In genomic region chr13:110346707-110347106, GRCm38 (mm10) we compare ENCODE assay signal across 11 mouse cellular contexts. TPM values are rescaled to one million over a fixed set of nuclear protein-coding genes. Genes with fewer than 3 reads are reported as not detected.
DNase-seq lines count a peak whose midpoint lies in the region; ATAC-seq lines count a peak whose summit lies in the region.
"Had no signal": no experiment of that assay in that cellular context is flagged by ENCODE, and none has a peak within 500 bp of the region (broad histone marks: within the 10 kb centered on the region; RNA-seq: fewer than 3 reads in every experiment).

No protein-coding gene starts in this region.

- H3K4me2 ChIP-seq in forebrain, embryonic 15.5 days (replicated peaks) = no peak overlapping the region
- no peak overlapping the region for H3K4me2 ChIP-seq in midbrain, embryonic 11.5 days
- H3K4me2 ChIP-seq in intestine, embryonic 16.5 days (ENCODE audit: low read depth, low read length) = no peak overlapping the region

- no peak overlapping the region for H3K9ac ChIP-seq in forebrain, embryonic 15.5 days (replicated peaks)
- no peak overlapping the region for H3K9ac ChIP-seq in midbrain, embryonic 11.5 days (ENCODE audit: low read length)
- H3K9ac ChIP-seq in intestine, embryonic 16.5 days (ENCODE audit: low read depth, low read length) = no peak overlapping the region

- WGBS in forebrain, embryonic 10.5 days = 50% methylated on average over 7 of the region's 7 CpGs
- WGBS in forebrain, embryonic 15.5 days = 25% methylated on average over 7 of the region's 7 CpGs
- 43% methylated on average over 7 of the region's 7 CpGs for WGBS in hindbrain, embryonic 10.5 days
- WGBS in midbrain, embryonic 11.5 days = 20% methylated on average over 7 of the region's 7 CpGs
- 43% methylated on average over 7 of the region's 7 CpGs for WGBS in intestine, embryonic 16.5 days

- no peaks in the 10 kb centered on the region for H3K27me3 ChIP-seq in forebrain, embryonic 10.5 days (ENCODE audit: poor library complexity, severe bottlenecking)
- H3K27me3 ChIP-seq in forebrain, embryonic 15.5 days = no peaks in the 10 kb centered on the region
- no peaks in the 10 kb centered on the region for H3K27me3 ChIP-seq in hindbrain, embryonic 10.5 days (ENCODE audit: insufficient read depth, poor library complexity, severe bottlenecking)
- no peaks in the 10 kb centered on the region for H3K27me3 ChIP-seq in midbrain, embryonic 11.5 days (ENCODE audit: control insufficient read depth, insufficient read depth, low read length)
- H3K27me3 ChIP-seq in intestine, embryonic 16.5 days (replicated peaks; ENCODE audit: control insufficient read depth, insufficient read depth, low read length) = no peaks in the 10 kb centered on the region

- ATAC-seq in forebrain, embryonic 15.5 days (replicated peaks) = no peak; the same call in 1 of the 2 replicates
- peak; percentile 65; the same call in 1 of the 2 replicates for ATAC-seq in midbrain, embryonic 11.5 days (ENCODE audit: low FRiP score)
- no peak for ATAC-seq in intestine, embryonic 16.5 days

- no peaks in the 10 kb centered on the region for H3K36me3 ChIP-seq in forebrain, embryonic 10.5 days (replicated peaks)
- no peaks in the 10 kb centered on the region for H3K36me3 ChIP-seq in forebrain, embryonic 15.5 days
- no peaks in the 10 kb centered on the region for H3K36me3 ChIP-seq in hindbrain, embryonic 10.5 days
- no peaks in the 10 kb centered on the region for H3K36me3 ChIP-seq in midbrain, embryonic 11.5 days (ENCODE audit: control insufficient read depth, insufficient read depth, low read length)
- H3K36me3 ChIP-seq in intestine, embryonic 16.5 days (ENCODE audit: control insufficient read depth, insufficient read depth, low read length) = no peaks in the 10 kb centered on the region

- H3K4me3 ChIP-seq in forebrain, embryonic 10.5 days = no peak overlapping the region
- H3K4me3 ChIP-seq in forebrain, embryonic 15.5 days = no peak overlapping the region
- H3K4me3 ChIP-seq in hindbrain, embryonic 10.5 days = no peak overlapping the region
- H3K4me3 ChIP-seq in midbrain, embryonic 11.5 days (ENCODE audit: low read depth, low read length) = no peak overlapping the region
- no peak overlapping the region for H3K4me3 ChIP-seq in intestine, embryonic 16.5 days (ENCODE audit: low read length)

- H3K4me1 ChIP-seq in forebrain, embryonic 10.5 days = peaks cover 11% of the 10 kb centered on the region
- peaks cover 4% of the 10 kb centered on the region; the same call in 1 of the 2 replicates for H3K4me1 ChIP-seq in forebrain, embryonic 15.5 days
- H3K4me1 ChIP-seq in hindbrain, embryonic 10.5 days (replicated peaks) = peaks cover 6% of the 10 kb centered on the region
- peaks cover 2% of the 10 kb centered on the region; the same call in 1 of the 2 replicates for H3K4me1 ChIP-seq in midbrain, embryonic 11.5 days (ENCODE audit: control insufficient read depth, insufficient read depth, low read length)
- no peaks in the 10 kb centered on the region for H3K4me1 ChIP-seq in intestine, embryonic 16.5 days (ENCODE audit: control insufficient read depth, insufficient read depth, low read length)

- H3K27ac ChIP-seq in forebrain, embryonic 10.5 days = no peak overlapping the region
- no peak overlapping the region for H3K27ac ChIP-seq in forebrain, embryonic 15.5 days (replicated peaks)
- H3K27ac ChIP-seq in hindbrain, embryonic 10.5 days = no peak overlapping the region
- H3K27ac ChIP-seq in midbrain, embryonic 11.5 days (ENCODE audit: low read depth, low read length) = no peak overlapping the region
- H3K27ac ChIP-seq in intestine, embryonic 16.5 days (ENCODE audit: low read length) = no peak overlapping the region

- peak; percentile 25 for DNase-seq in forebrain, embryonic 10.5 days (ENCODE audit: extremely low spot score, low spot score)
- DNase-seq in hindbrain, embryonic 10.5 days (ENCODE audit: low spot score) = peak; percentile 18
- no peak for DNase-seq in midbrain, embryonic 11.5 days (ENCODE audit: low spot score, missing footprints)
- peak; percentile 11 for DNase-seq in telencephalon, adult 2 months (ENCODE audit: low read depth, low spot score)
- DNase-seq in kidney, postnatal 10 days = no peak
- no peak for DNase-seq in cerebellum, adult 9-10 months
- DNase-seq: layer of hippocampus, postnatal 36 days; lung, adult 18-20 months had no signal

- H3K9me3 ChIP-seq in forebrain, embryonic 10.5 days = no peaks in the 10 kb centered on the region
- no peaks in the 10 kb centered on the region for H3K9me3 ChIP-seq in forebrain, embryonic 15.5 days
- no peaks in the 10 kb centered on the region for H3K9me3 ChIP-seq in hindbrain, embryonic 10.5 days
- no peaks in the 10 kb centered on the region for H3K9me3 ChIP-seq in midbrain, embryonic 11.5 days (ENCODE audit: control insufficient read depth, low read length)
- H3K9me3 ChIP-seq in intestine, embryonic 16.5 days (ENCODE audit: control insufficient read depth, low read length) = no peaks in the 10 kb centered on the region

RNA-seq across cellular contexts. Expression of gene Gapt, which starts 10.3 kb away (rescaled TPM):
- polyA plus RNA-seq in forebrain, embryonic 10.5 days (2016; fragmentation: Nextera tagmentation; extraction: Ambion mirVana) = 0.14 and 0.17 TPM in 2 replicates
- polyA plus RNA-seq in forebrain, embryonic 15.5 days (2015; fragmentation: Nextera tagmentation; extraction: Ambion mirVana) = not detected in 2 replicates
- 0.09 and 0.10 TPM in 2 replicates for polyA plus RNA-seq in hindbrain, embryonic 10.5 days (2016; fragmentation: Nextera tagmentation; extraction: Ambion mirVana)
- polyA plus RNA-seq in midbrain, embryonic 11.5 days (2014; fragmentation: Nextera tagmentation; extraction: Ambion mirVana) = 0.26 TPM in 1 of 2 replicates, not detected in the other
- polyA plus RNA-seq in intestine, embryonic 16.5 days (2015; fragmentation: Nextera tagmentation; extraction: Ambion mirVana) = 0.39 and 0.40 TPM in 2 replicates
- polyA plus RNA-seq: cortical plate, adult 2 months had no signal

RNA-seq across cellular contexts. Expression of gene Plk2, which starts 48.1 kb away (rescaled TPM):
- polyA plus RNA-seq in forebrain, embryonic 10.5 days (2016; fragmentation: Nextera tagmentation; extraction: Ambion mirVana) = 44.6 and 45.7 TPM in 2 replicates
- 177 and 183 TPM in 2 replicates for polyA plus RNA-seq in forebrain, embryonic 15.5 days (2015; fragmentation: Nextera tagmentation; extraction: Ambion mirVana)
- polyA plus RNA-seq in hindbrain, embryonic 10.5 days (2016; fragmentation: Nextera tagmentation; extraction: Ambion mirVana) = 56.7 and 59.9 TPM in 2 replicates
- polyA plus RNA-seq in midbrain, embryonic 11.5 days (2014; fragmentation: Nextera tagmentation; extraction: Ambion mirVana) = 63.4 and 68.6 TPM in 2 replicates
- polyA plus RNA-seq in intestine, embryonic 16.5 days (2015; fragmentation: Nextera tagmentation; extraction: Ambion mirVana) = 56.6 and 61.9 TPM in 2 replicates

Comparison
In these comparisons a context has a peak if more than half of its experiments do, and no peak if none do; other contexts are left out.
1. DNase-seq: peak in forebrain, embryonic 10.5 days (single experiment), hindbrain, embryonic 10.5 days (single experiment) and telencephalon, adult 2 months (single experiment); none in midbrain, embryonic 11.5 days (single experiment), kidney, postnatal 10 days (single experiment) and cerebellum, adult 9-10 months (single experiment).